Mouse (Mus musculus) ES-Bruce4 (cell line): Measurements from ENCODE around the gene Plcb1. TPM values are rescaled to one million over a fixed set of nuclear protein-coding genes. Genes with fewer than 3 reads are reported as not detected.

Experiments
- H3K27ac ChIP-seq: 2 replicates; pipeline ENCODE4 v1.5.1; 2012; ENCODE audit warnings: low read length, inconsistent platforms; ENCODE audit not compliant: insufficient read depth
- H3K27me3 ChIP-seq: 2 replicates; pipeline ENCODE4 v1.6.1; 2012; ENCODE audit warnings: mild to moderate bottlenecking, low read length, inconsistent platforms; ENCODE audit not compliant: control insufficient read depth, poor library complexity, insufficient read depth, severe bottlenecking
- H3K36me3 ChIP-seq: 2 replicates; pipeline ENCODE4 v1.6.1; 2012; ENCODE audit warnings: inconsistent platforms, mild to moderate bottlenecking, low read length, moderate library complexity; ENCODE audit not compliant: control insufficient read depth, poor library complexity, insufficient read depth, severe bottlenecking
- H3K4me1 ChIP-seq: one replicate; pipeline ENCODE4 v1.8.1; 2011; ENCODE audit warnings: low read length; ENCODE audit not compliant: control insufficient read depth, insufficient read depth
- H3K4me3 ChIP-seq: 2 replicates; pipeline ENCODE4 v1.5.1; 2011; ENCODE audit warnings: low read depth, mild to moderate bottlenecking, low read length
- H3K9ac ChIP-seq: 2 replicates; pipeline ENCODE4 v1.6.1; 2012; ENCODE audit warnings: low read depth, mild to moderate bottlenecking, inconsistent platforms; ENCODE audit not compliant: poor library complexity, severe bottlenecking
- H3K9me3 ChIP-seq: replicated peaks from 2 replicates; pipeline ENCODE4 v1.6.1; 2012; ENCODE audit warnings: mild to moderate bottlenecking, low read length, inconsistent platforms; ENCODE audit not compliant: control insufficient read depth, poor library complexity, insufficient read depth, severe bottlenecking
- CTCF ChIP-seq: IDR thresholded peaks from one replicate; pipeline ENCODE4 v1.8.1; 2011; ENCODE audit warnings: low read depth, low read length
- EP300 ChIP-seq: IDR thresholded peaks from 2 replicates; pipeline ENCODE4 v1.6.1; 2011; ENCODE audit warnings: low read depth, low read length; ENCODE audit not compliant: insufficient read depth
- POLR2A ChIP-seq: IDR thresholded peaks from one replicate; pipeline ENCODE4 v1.8.1; 2011; ENCODE audit warnings: low read length; ENCODE audit not compliant: insufficient read depth
- polyA plus RNA-seq: library from polyadenylated mRNA; stranded (reverse); fragments of >200 nt; gene quantifications from 2 replicates; pipeline ENCODE4 v1.2.4, GENCODE M21; 2011; ENCODE audit warnings: low read depth; ENCODE audit not compliant: missing spikeins, insufficient read depth, insufficient read length

The Plcb1 gene
- polyA plus RNA-seq, 1 experiment, result 0.19 TPM

DNA sequence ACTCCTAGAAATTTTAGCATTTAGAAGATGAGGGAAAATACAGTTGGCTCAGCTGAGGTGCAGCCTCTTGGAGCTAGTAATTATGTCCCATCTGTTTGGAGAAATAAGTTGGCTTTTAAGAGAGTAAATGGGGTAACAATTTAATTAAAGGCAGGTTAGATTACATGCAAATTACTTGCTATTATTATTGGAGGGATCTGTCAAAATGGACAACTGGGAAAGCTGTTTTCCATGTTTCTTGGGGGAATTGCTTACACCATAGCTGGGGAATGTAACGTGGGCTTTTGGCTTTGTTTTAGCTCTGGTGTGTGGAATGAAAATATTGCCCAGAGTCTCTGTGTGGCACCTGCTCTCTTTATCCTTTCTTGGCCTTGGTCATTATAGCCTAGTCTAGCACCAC is 316.1 kb downstream of the Plcb1 start:
- Histone ChIP-seq H3K4me1 (no peaks in the 10 kb centered on the region), H3K36me3 (no peaks in the 10 kb centered on the region), H3K27me3 (no peaks in the 10 kb centered on the region), H3K27ac (no peak overlapping the region), H3K4me3 (no peak overlapping the region), H3K9ac (no peak overlapping the region), H3K9me3 (no peaks in the 10 kb centered on the region)
- TF ChIP-seq EP300, result no peak
- TF ChIP-seq CTCF, result no peak
- TF ChIP-seq POLR2A, result no peak

DNA sequence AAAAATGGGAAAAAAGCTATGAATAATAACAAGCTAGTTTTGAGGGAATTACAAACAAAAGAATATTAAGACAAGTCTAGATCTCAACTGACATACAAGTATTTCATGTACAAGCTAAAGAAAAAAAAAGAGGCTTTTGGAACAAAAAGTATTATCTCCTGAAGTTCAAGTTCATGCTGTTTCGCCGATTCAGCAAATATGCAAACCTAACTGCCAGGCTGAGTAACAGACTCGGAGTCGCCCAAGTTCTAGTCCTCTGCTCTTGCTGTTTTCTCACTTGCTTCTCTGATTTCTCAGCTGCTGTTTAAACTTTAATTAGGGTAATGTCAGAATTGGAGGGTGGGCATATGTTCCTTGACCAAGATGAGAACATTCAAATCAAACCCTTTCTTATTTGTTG is 320.8 kb downstream of the Plcb1 start:
- H3K9me3 ChIP-seq, result no peaks in the 10 kb centered on the region
- TF ChIP-seq EP300 (no peak), CTCF (no peak), POLR2A (no peak)

DNA sequence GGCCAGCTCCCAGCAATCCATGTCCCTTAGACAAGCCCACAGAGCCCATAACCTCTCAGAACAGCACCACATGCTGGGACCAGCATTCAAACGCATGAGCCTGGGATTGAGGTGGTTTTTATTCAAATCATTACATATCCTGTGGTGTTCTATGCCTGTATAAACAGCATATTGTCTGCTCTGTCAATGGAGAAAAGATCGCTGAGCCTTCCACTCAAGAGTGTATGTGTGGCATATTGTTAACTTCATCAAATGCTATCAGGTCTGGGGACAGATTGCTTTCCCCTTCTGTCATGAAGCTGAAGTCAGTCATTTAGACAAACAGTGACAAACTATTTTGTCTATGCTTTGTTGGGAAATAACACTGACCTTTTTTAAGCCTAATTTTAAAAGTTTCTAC is 322.7 kb downstream of the Plcb1 start:
- Histone ChIP-seq H3K4me3 (no peak overlapping the region), H3K36me3 (no peaks in the 10 kb centered on the region), H3K27ac (no peak overlapping the region), H3K9me3 (no peaks in the 10 kb centered on the region), H3K9ac (no peak overlapping the region), H3K27me3 (no peaks in the 10 kb centered on the region), H3K4me1 (no peaks in the 10 kb centered on the region)
- TF ChIP-seq CTCF (no peak), POLR2A (no peak), EP300 (no peak)

More for the DNA sequence above, 320.8 kb downstream of the Plcb1 start:
- no peaks in the 10 kb centered on the region for H3K4me1 ChIP-seq
- no peak overlapping the region for H3K4me3 ChIP-seq
- H3K9ac ChIP-seq, result no peak overlapping the region
- H3K27me3 ChIP-seq, result no peaks in the 10 kb centered on the region
- no peaks in the 10 kb centered on the region for H3K36me3 ChIP-seq
- H3K27ac ChIP-seq, result no peak overlapping the region

DNA sequence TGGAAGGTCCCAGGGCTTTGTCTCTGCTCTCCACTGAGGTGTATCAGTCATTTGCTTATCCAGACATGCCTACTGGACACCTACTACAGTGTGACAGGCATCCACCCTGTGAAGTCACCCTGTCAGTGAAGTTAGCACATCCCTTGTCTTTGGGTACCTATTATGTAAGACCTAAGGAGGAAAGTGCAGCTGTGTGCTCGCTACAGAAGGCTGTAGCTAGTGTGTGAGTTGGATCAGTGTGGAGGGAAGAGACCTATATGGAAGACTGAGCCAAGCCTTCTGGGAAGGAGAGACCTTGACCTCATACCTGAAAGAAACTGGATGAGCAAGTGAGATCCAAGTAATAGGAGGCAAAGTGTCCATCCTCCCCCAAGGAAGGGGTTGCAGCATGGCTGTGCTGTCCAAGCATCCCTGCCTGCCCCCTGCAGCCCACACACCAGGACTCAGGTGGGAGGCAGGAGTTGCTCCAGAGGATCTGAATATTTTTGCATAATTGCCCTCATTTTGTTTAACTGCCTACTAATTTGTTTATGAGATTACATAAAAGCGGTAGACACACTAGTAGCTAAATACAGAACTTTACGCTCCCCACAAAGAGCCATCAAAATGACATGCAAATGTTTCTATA is 328.7 kb downstream of the Plcb1 start:
- no peaks in the 10 kb centered on the region for H3K36me3 ChIP-seq
- H3K9ac ChIP-seq, result no peak overlapping the region
- no peaks in the 10 kb centered on the region for H3K4me1 ChIP-seq
- no peak overlapping the region for H3K4me3 ChIP-seq
- H3K9me3 ChIP-seq, result no peaks in the 10 kb centered on the region
- no peak overlapping the region for H3K27ac ChIP-seq
- TF ChIP-seq POLR2A (no peak), EP300 (no peak), CTCF (no peak)
- H3K27me3 ChIP-seq, result no peaks in the 10 kb centered on the region

DNA sequence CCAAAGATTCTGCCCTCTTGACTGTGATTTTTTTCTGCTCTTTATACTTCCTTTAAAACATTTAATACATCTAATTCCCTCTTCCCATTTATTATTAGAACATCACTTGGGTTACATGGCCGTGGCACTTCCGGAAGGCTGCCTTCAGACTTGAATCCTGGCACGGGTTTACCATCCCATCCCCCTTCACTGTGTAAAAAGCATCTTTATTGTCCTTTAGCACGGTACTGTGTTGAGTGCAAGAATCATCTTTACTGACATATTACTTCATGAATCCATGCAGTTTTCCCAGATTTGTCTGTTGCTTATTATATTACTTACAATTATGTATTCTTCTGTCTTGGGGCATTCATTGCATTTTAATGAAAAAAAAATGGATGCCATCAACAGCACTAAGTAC is 337.2 kb downstream of the Plcb1 start:
- Histone ChIP-seq H3K27me3 (no peaks in the 10 kb centered on the region), H3K9me3 (no peaks in the 10 kb centered on the region), H3K4me1 (no peaks in the 10 kb centered on the region), H3K27ac (no peak overlapping the region), H3K9ac (no peak overlapping the region), H3K4me3 (no peak overlapping the region), H3K36me3 (no peaks in the 10 kb centered on the region)
- TF ChIP-seq POLR2A (no peak), CTCF (no peak)

DNA sequence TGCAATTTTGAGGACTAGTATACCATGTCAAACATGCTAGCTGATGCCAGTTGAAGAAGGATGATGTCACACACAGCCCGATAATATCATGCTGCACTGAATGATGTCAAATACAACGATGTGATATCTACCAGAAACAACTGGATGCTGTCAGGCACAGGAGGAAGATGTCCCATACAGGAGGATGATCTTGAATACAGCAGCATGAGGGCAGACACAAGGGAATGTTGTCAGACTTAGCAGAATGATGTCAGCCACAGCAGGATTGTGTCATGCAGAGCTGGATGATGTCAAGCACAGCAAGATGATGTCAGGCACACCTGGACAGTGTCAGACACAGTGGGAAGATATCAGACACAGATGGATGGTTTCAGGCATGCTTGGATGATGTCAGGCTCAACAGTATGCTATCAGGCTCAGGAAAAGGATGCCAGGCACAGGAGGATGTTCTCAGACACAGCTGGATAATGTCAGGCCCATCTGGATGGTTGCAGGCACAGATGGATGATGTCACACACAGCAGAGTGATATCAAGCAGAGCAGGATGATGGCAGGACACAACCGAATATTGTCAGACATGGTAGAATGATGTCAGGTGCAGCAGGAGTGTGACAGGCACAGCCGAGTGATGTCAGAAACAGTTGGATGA is 338.0 kb downstream of the Plcb1 start:
- Histone ChIP-seq H3K27ac (no peak overlapping the region), H3K9me3 (no peaks in the 10 kb centered on the region), H3K9ac (no peak overlapping the region), H3K27me3 (no peaks in the 10 kb centered on the region), H3K36me3 (no peaks in the 10 kb centered on the region), H3K4me3 (no peak overlapping the region), H3K4me1 (no peaks in the 10 kb centered on the region)
- TF ChIP-seq CTCF (no peak), POLR2A (no peak), EP300 (no peak)
